Mouse (Mus musculus) heart, embryonic 16.5 days (tissue): Measurements from ENCODE around the gene Strn. TPM values are rescaled to one million over a fixed set of nuclear protein-coding genes. Genes with fewer than 3 reads are reported as not detected.

Experiments used
- ATAC-seq: fragments of 200-750 bp; cut with Nextera tagmentation; replicated peaks from 2 replicates; pipeline ENCODE4 v1.8.0; 2017; ENCODE audit warnings: moderate number of reproducible peaks; ENCODE audit not compliant: insufficient read depth, low FRiP score; ENCODE audit errors: extremely low read depth
- H3K27ac ChIP-seq: fragments of 300-500 bp; sonication (generic); 2 replicates; pipeline ENCODE4 v1.5.1; 2014; ENCODE audit warnings: mild to moderate bottlenecking, low read length, control low read depth, moderate library complexity
- H3K27me3 ChIP-seq: fragments of 300-500 bp; sonication (generic); 2 replicates; pipeline ENCODE4 v1.6.1; 2014; ENCODE audit warnings: low read length, mixed read lengths; ENCODE audit not compliant: control insufficient read depth, insufficient read depth
- H3K36me3 ChIP-seq: fragments of 300-500 bp; sonication (generic); 2 replicates; pipeline ENCODE4 v1.6.1; 2014; ENCODE audit not compliant: control insufficient read depth, insufficient read depth
- H3K4me1 ChIP-seq: fragments of 300-500 bp; sonication (generic); 2 replicates; pipeline ENCODE4 v1.6.1; 2014; ENCODE audit warnings: low read length, mixed read lengths; ENCODE audit not compliant: control insufficient read depth, insufficient read depth
- H3K4me2 ChIP-seq: fragments of 300-500 bp; sonication (generic); 2 replicates; pipeline ENCODE4 v1.6.1; 2014; ENCODE audit warnings: low read depth, mild to moderate bottlenecking, control low read depth, low read length
- H3K4me3 ChIP-seq: fragments of 300-500 bp; sonication (generic); 2 replicates; pipeline ENCODE4 v1.5.1; 2014; ENCODE audit warnings: mild to moderate bottlenecking, control low read depth, low read length
- H3K9ac ChIP-seq: fragments of 300-500 bp; sonication (generic); 2 replicates; pipeline ENCODE4 v1.6.1; 2014; ENCODE audit warnings: low read length, control low read depth
- H3K9me3 ChIP-seq: fragments of 300-500 bp; sonication (generic); replicated peaks from 2 replicates; pipeline ENCODE4 v1.6.1; 2016; ENCODE audit warnings: low read length; ENCODE audit not compliant: control insufficient read depth
- WGBS: fragments of 180-500 bp; shearing (Covaris S2); extraction: QIAGEN DNeasy Blood & Tissue Kit; methylation state at CpG from one replicate; pipeline ENCODE4 v1.1.7; 2014; 5-methylcytosine and 5-hydroxymethylcytosine counted together
- polyA plus RNA-seq: library from polyadenylated mRNA; unstranded; fragments of >200 nt; fragmentation: Nextera tagmentation; extraction: Ambion mirVana; gene quantifications from 2 replicates; pipeline ENCODE4 v1.2.1, GENCODE M21; 2015

Gene Strn
- polyA plus RNA-seq, 1 experiment from 2014 or later, result 12.4 TPM

DNA sequence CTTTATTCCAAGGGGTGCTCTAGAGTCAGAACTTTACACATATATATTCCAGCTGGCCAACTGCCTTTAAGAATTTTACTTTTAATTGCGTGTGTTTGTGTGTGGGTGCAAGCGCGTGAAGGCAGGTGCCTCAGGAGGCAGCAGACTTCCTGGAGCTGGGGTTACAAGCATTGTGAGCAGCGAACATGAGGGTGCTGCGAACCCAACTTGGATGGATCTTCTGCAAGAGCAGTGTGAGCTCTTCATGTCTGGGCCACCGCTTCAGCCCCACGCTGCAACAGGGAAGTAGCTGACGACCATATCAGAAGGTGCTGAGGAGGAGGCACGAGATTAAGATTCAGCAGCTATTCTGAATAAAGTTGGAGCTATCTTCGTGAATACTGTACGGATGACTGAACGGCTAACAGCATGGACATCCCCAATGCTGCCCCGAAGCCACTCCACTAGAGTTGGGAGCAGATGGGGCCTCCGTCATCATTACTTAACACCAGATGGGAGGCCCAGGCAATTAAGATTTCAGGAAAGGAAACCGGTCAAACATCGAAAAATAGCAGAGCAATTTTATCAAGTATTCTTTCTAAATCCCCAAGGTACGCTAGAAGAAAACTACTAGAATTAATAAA is 93.0 kb downstream of the Strn start:
- no peaks in the 10 kb centered on the region for H3K9me3 ChIP-seq
- no peak overlapping the region for H3K27ac ChIP-seq
- 0 out of 2 replicates have a peak, but pooled peaks cover 2% of the 10 kb centered on the region for H3K4me1 ChIP-seq
- no peak overlapping the region for H3K4me3 ChIP-seq
- H3K4me2 ChIP-seq, result no peak overlapping the region
- H3K36me3 ChIP-seq, result peaks cover 18% of the 10 kb centered on the region
- H3K9ac ChIP-seq, result no peak overlapping the region
- no peak for ATAC-seq
- WGBS, result 89% methylated on average over 17 of the region's 17 CpGs
- H3K27me3 ChIP-seq, result no peaks in the 10 kb centered on the region

DNA sequence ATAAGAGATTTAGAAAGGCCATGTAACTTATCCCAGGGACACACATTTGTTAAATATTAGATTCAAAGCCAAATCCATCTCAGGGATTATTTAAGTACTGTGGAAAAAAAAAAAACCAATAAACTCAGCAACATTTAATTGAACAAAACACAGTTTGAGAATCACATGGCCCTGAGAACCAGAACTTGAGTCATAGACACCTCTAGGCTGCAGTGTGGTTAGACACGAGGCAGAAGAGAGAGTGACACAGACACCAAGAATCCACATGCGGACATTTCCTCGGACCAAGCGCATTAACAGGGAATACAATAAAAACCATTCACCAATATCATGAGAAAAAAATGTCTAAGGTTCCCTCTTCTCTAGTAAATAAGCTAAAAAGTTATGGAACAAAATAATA is 94.7 kb downstream of the Strn start:
- H3K36me3 ChIP-seq, result peaks cover 8% of the 10 kb centered on the region; the same call in 1 of the 2 replicates
- H3K4me3 ChIP-seq, result no peak overlapping the region
- H3K27me3 ChIP-seq, result no peaks in the 10 kb centered on the region
- H3K4me2 ChIP-seq, result no peak overlapping the region
- H3K4me1 ChIP-seq, result 0 out of 2 replicates have a peak, but pooled peaks cover 2% of the 10 kb centered on the region
- no peaks in the 10 kb centered on the region for H3K9me3 ChIP-seq
- no peak for ATAC-seq
- H3K27ac ChIP-seq, result no peak overlapping the region
- 88% methylated on average over 4 of the region's 4 CpGs for WGBS
- H3K9ac ChIP-seq, result no peak overlapping the region

DNA sequence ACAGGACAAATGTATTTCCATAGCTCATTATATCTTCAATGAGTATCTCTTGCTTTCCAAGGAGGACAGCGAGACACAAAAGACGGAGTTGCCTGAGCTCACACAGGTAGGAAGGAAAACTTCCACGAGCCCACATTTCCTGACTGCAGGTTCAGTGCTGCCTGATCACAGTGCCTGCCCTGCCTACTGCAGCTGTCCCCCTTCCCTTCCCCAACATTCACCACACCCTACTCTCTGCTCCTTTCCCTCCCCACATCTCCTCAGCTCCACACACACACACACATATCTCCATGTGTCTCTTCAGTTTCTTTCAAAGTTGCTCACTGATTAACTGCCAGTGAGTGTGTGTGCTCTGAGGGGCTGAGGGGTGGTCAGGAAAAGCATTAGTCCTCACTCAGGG is 96.6 kb downstream of the Strn start:
- 0 out of 2 replicates have a peak, but pooled peaks cover 2% of the 10 kb centered on the region for H3K4me1 ChIP-seq
- no peaks in the 10 kb centered on the region for H3K27me3 ChIP-seq
- ATAC-seq, result no peak
- H3K9ac ChIP-seq, result no peak overlapping the region
- 83% methylated on average over 3 of the region's 3 CpGs for WGBS
- H3K4me3 ChIP-seq, result no peak overlapping the region
- H3K36me3 ChIP-seq, result peaks cover 6% of the 10 kb centered on the region; the same call in 1 of the 2 replicates
- H3K9me3 ChIP-seq, result no peaks in the 10 kb centered on the region
- no peak overlapping the region for H3K4me2 ChIP-seq
- no peak overlapping the region for H3K27ac ChIP-seq

DNA sequence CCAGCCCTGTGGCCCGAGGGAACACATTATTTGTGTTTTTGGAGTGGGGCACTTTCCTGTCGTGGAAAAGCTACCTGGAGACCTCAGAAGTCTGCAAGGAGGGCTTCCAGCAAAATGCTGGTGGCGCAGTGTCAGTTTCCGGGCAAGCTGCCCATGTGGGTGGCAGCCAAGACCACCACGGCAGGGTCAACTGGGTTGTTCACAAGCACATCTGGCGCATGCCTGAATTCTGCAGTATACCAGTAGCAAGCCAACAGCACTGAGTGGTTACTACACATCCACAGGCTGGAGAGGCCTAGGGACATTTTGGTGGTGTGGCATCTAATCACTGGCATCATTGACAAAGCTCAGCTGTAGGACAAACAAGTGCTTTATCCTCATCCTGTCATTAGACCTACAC is 97.9 kb downstream of the Strn start:
- ATAC-seq, result no peak; the same call in 1 of the 2 replicates
- Histone ChIP-seq H3K36me3 (peaks cover 6% of the 10 kb centered on the region; the same call in 1 of the 2 replicates), H3K27me3 (no peaks in the 10 kb centered on the region), H3K9me3 (no peaks in the 10 kb centered on the region), H3K4me1 (0 out of 2 replicates have a peak, but pooled peaks cover 2% of the 10 kb centered on the region), H3K27ac (no peak overlapping the region), H3K4me3 (no peak overlapping the region), H3K9ac (no peak overlapping the region), H3K4me2 (no peak overlapping the region)
- whole genome bisulfite sequencing, result 50% methylated on average over 6 of the region's 6 CpGs

GRCm38 (mm10) chr17:78637140-78637539 is 99.9 kb downstream of the Strn start:
- no peak for ATAC-seq
- 87% methylated on average over 7 of the region's 7 CpGs for WGBS
- H3K4me1 ChIP-seq, result 0 out of 2 replicates have a peak, but pooled peaks cover 2% of the 10 kb centered on the region
- no peaks in the 10 kb centered on the region for H3K9me3 ChIP-seq
- no peaks in the 10 kb centered on the region for H3K27me3 ChIP-seq
- H3K27ac ChIP-seq, result no peak overlapping the region
- H3K9ac ChIP-seq, result no peak overlapping the region
- H3K4me3 ChIP-seq, result no peak overlapping the region
- no peak overlapping the region for H3K4me2 ChIP-seq
- no peaks in the 10 kb centered on the region for H3K36me3 ChIP-seq

DNA sequence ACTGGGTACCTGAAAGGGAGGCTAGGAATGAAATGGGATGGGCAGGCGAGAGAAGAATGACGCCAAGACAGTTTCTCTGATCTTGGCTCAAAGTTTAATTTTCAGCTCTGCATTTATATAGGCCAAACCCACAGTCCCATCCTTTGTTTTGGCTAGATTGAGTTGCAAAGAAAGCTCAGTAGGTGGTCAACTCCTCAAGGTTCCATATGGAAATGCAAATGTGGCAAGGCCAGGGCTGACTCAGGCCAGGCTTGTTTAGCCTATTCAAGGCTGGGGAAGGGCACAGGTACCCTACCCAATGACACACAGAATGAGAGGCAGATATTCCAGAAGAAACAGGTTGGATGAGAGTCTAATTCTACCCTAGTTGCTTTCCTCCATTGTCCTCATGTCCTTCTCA is 101.4 kb downstream of the Strn start:
- Histone ChIP-seq H3K36me3 (no peaks in the 10 kb centered on the region), H3K27ac (no peak overlapping the region), H3K9me3 (no peaks in the 10 kb centered on the region), H3K4me3 (no peak overlapping the region), H3K4me2 (no peak overlapping the region), H3K9ac (no peak overlapping the region), H3K4me1 (0 out of 2 replicates have a peak, but pooled peaks cover 2% of the 10 kb centered on the region), H3K27me3 (no peaks in the 10 kb centered on the region)
- 71% methylated on average over 2 of the region's 2 CpGs for WGBS
- no peak for ATAC-seq

DNA sequence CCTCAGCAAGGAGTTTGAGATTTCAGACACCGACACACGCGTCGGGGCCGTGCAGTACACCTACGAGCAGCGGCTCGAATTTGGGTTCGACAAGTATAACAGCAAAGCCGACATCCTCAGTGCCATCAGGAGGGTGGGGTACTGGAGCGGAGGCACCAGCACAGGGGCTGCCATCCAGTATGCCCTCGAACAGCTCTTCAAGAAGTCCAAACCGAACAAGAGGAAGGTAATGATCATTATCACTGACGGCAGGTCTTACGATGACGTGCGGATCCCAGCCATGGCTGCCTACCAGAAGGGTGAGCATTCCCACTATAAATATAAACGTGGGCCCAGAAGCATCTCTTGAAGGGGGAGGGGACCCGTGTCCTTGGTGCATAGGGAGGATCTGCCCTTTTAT is 112.1 kb downstream of the Strn start:
- Histone ChIP-seq H3K4me2 (no peak overlapping the region), H3K9me3 (no peaks in the 10 kb centered on the region), H3K4me3 (no peak overlapping the region), H3K4me1 (no peaks in the 10 kb centered on the region), H3K27me3 (no peaks in the 10 kb centered on the region), H3K9ac (no peak overlapping the region), H3K27ac (no peak overlapping the region), H3K36me3 (no peaks in the 10 kb centered on the region)
- no peak for ATAC-seq
- whole genome bisulfite sequencing, result 90% methylated on average over 19 of the region's 19 CpGs

- Histone ChIP-seq H3K4me1 (no peaks in the 10 kb centered on the region), H3K9me3 (no peaks in the 10 kb centered on the region), H3K4me3 (no peak overlapping the region), H3K9ac (no peak overlapping the region), H3K27ac (no peak overlapping the region), H3K27me3 (no peaks in the 10 kb centered on the region), H3K4me2 (no peak overlapping the region), H3K36me3 (no peaks in the 10 kb centered on the region)
- no peak for ATAC-seq
- 72% methylated on average over 4 of the region's 4 CpGs for WGBS
Observed at GRCm38 (mm10) chr17:78621863-78622262, 115.1 kb downstream of the Strn start.

DNA sequence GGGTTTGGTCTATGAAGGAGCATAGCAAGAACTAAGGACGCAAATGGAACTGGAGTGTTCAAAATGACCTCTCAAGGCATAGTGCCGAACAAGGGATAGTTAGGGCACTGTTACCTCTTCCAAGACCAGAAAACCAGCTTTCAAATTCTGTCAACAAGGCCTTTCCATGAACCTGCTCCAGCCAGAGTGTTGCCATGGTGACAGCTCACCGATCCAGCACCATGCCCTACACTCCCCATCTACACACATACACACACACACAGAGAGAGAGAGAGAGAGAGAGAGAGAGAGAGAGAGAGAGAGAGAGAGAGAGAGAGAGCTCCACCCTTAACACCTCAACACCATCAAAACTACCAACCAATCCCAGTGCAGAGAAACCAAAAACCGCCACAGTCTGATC is 116.3 kb downstream of the Strn start:
- Histone ChIP-seq H3K9ac (no peak overlapping the region), H3K4me3 (no peak overlapping the region), H3K36me3 (no peaks in the 10 kb centered on the region), H3K4me1 (no peaks in the 10 kb centered on the region), H3K27ac (no peak overlapping the region), H3K9me3 (no peaks in the 10 kb centered on the region), H3K4me2 (no peak overlapping the region), H3K27me3 (no peaks in the 10 kb centered on the region)
- no peak for ATAC-seq
- 83% methylated on average over 4 of the region's 4 CpGs for WGBS
